In genomic region chr5:142367085-142368081, GRCm38 (mm10) we compare ENCODE assay signal across 8 mouse cellular contexts. TPM values are rescaled to one million over a fixed set of nuclear protein-coding genes. Genes with fewer than 3 reads are reported as not detected.
DNase-seq lines count a peak whose midpoint lies in the region; ATAC-seq and TF ChIP-seq lines count a peak whose summit lies in the region.

No protein-coding gene starts in this region.

- H3K9me3 ChIP-seq in heart, embryonic 12.5 days (replicated peaks), result no peaks in the 10 kb centered on the region
- no peaks in the 10 kb centered on the region for H3K9me3 ChIP-seq in kidney, postnatal 0 days (replicated peaks; ENCODE audit: low read length)
- H3K9me3 ChIP-seq in liver, embryonic 11.5 days (ENCODE audit: control insufficient read depth, low read length), result no peaks in the 10 kb centered on the region
- no peaks in the 10 kb centered on the region for H3K9me3 ChIP-seq in stomach, embryonic 14.5 days (ENCODE audit: control insufficient read depth, low read depth, low read length)

- WGBS in heart, embryonic 12.5 days, result 1% methylated on average over 83 of the region's 83 CpGs
- under 1% methylated on average over 83 of the region's 83 CpGs for WGBS in kidney, postnatal 0 days
- WGBS in liver, embryonic 11.5 days, result under 1% methylated on average over 83 of the region's 83 CpGs
- WGBS in stomach, embryonic 14.5 days, result under 1% methylated on average over 78 of the region's 83 CpGs

- ATAC-seq in erythroid progenitor cell, adult 5-6 weeks (replicated peaks; ENCODE audit: low FRiP score, poor library complexity, severe bottlenecking), result peak; percentile 96
- ATAC-seq in heart, embryonic 12.5 days (ENCODE audit: insufficient number of reproducible peaks, low FRiP score), result peak; percentile 95
- peak; percentile 93 for ATAC-seq in kidney, postnatal 0 days (replicated peaks; ENCODE audit: low FRiP score, low read depth)
- peak; percentile 92 for ATAC-seq in liver, embryonic 11.5 days (replicated peaks; ENCODE audit: low FRiP score)
- peak; percentile 91 for ATAC-seq in stomach, embryonic 14.5 days (ENCODE audit: insufficient number of reproducible peaks, insufficient read depth, low FRiP score, low read depth)

- peaks cover 21% of the 10 kb centered on the region for H3K4me1 ChIP-seq in heart, embryonic 12.5 days (replicated peaks)
- H3K4me1 ChIP-seq in kidney, postnatal 0 days (replicated peaks; ENCODE audit: insufficient read depth, low read length), result peaks cover 13% of the 10 kb centered on the region
- H3K4me1 ChIP-seq in liver, embryonic 11.5 days (replicated peaks; ENCODE audit: control insufficient read depth, insufficient read depth, low read length), result peaks cover 15% of the 10 kb centered on the region
- peaks cover 12% of the 10 kb centered on the region; the same call in 1 of the 2 replicates for H3K4me1 ChIP-seq in stomach, embryonic 14.5 days (ENCODE audit: control insufficient read depth, insufficient read depth, low read length)

- peak; percentile 96 for DNase-seq in CD4-positive helper T cell, adult 2 months (ENCODE audit: low read depth, low spot score)
- DNase-seq in brain, embryonic 18.5 days (ENCODE audit: low read depth, low spot score), result peak; percentile 89
- peak; percentile 97 for DNase-seq in kidney, postnatal 0 days (ENCODE audit: low spot score)
- DNase-seq in liver, embryonic 11.5 days (ENCODE audit: low spot score), result peak; percentile 99
- DNase-seq in naive thymus-derived CD4-positive, alpha-beta T cell, adult 2 months (ENCODE audit: low read depth), result peak; percentile 99

- H3K36me3 ChIP-seq in heart, embryonic 12.5 days, result no peaks in the 10 kb centered on the region
- no peaks in the 10 kb centered on the region for H3K36me3 ChIP-seq in kidney, postnatal 0 days (ENCODE audit: insufficient read depth, low read length)
- no peaks in the 10 kb centered on the region for H3K36me3 ChIP-seq in liver, embryonic 11.5 days (ENCODE audit: control insufficient read depth, insufficient read depth, low read length)
- H3K36me3 ChIP-seq in stomach, embryonic 14.5 days (ENCODE audit: control insufficient read depth, insufficient read depth, low read length), result no peaks in the 10 kb centered on the region; the same call in 1 of the 2 replicates

- H3K27me3 ChIP-seq in heart, embryonic 12.5 days (replicated peaks), result no peaks in the 10 kb centered on the region
- H3K27me3 ChIP-seq in kidney, postnatal 0 days (ENCODE audit: insufficient read depth, low read length), result no peaks in the 10 kb centered on the region
- no peaks in the 10 kb centered on the region for H3K27me3 ChIP-seq in liver, embryonic 11.5 days (replicated peaks; ENCODE audit: control insufficient read depth, insufficient read depth, low read length)
- no peaks in the 10 kb centered on the region for H3K27me3 ChIP-seq in stomach, embryonic 14.5 days (ENCODE audit: control insufficient read depth, insufficient read depth, low read length)

- TF ChIP-seq CTCF in kidney, postnatal 0 days (IDR thresholded peaks at IDR 0.05; ENCODE audit: low read depth), result peak; percentile 98

- H3K27ac ChIP-seq in heart, embryonic 12.5 days (ENCODE audit: poor library complexity, severe bottlenecking), result 0 out of 2 replicates have a peak overlapping the region, but pooled peaks have one; percentile 11
- H3K27ac ChIP-seq in kidney, postnatal 0 days, result peak overlapping the region; percentile 65
- peak overlapping the region; percentile 74 for H3K27ac ChIP-seq in liver, embryonic 11.5 days (ENCODE audit: low read depth, low read length)
- peak overlapping the region; percentile 78 for H3K27ac ChIP-seq in stomach, embryonic 14.5 days (ENCODE audit: low read length)

- peak overlapping the region; percentile 80 for H3K9ac ChIP-seq in heart, embryonic 12.5 days
- H3K9ac ChIP-seq in kidney, postnatal 0 days (ENCODE audit: low read depth, low read length), result peak overlapping the region; percentile 65
- H3K9ac ChIP-seq in liver, embryonic 11.5 days (ENCODE audit: low read depth, low read length), result peak overlapping the region; percentile 86
- H3K9ac ChIP-seq in stomach, embryonic 14.5 days (replicated peaks; ENCODE audit: low read depth, low read length), result peak overlapping the region; percentile 36

- peak overlapping the region; percentile 79 for H3K4me3 ChIP-seq in heart, embryonic 12.5 days
- H3K4me3 ChIP-seq in kidney, postnatal 0 days (replicated peaks; ENCODE audit: low read depth, low read length), result peak overlapping the region; percentile 49
- peak overlapping the region; percentile 72 for H3K4me3 ChIP-seq in liver, embryonic 11.5 days (ENCODE audit: low read depth, low read length)
- peak overlapping the region; percentile 56 for H3K4me3 ChIP-seq in stomach, embryonic 14.5 days (ENCODE audit: low read depth, low read length)

- H3K4me2 ChIP-seq in heart, embryonic 12.5 days, result peak overlapping the region; percentile 82
- peak overlapping the region; percentile 63 for H3K4me2 ChIP-seq in kidney, postnatal 0 days (ENCODE audit: low read length)
- H3K4me2 ChIP-seq in liver, embryonic 11.5 days, result peak overlapping the region; percentile 80
- H3K4me2 ChIP-seq in stomach, embryonic 14.5 days (replicated peaks; ENCODE audit: low read depth, low read length), result peak overlapping the region; percentile 77

RNA-seq across cellular contexts. Expression of gene Foxk1, which starts 33.9 kb away (rescaled TPM):
- 3.8 and 6.1 TPM in 2 replicates for total RNA-seq in erythroid progenitor cell, adult 5-6 weeks (2015; ENCODE audit: low replicate concordance)
- total RNA-seq in erythroid progenitor cell, adult 5-6 weeks (2017; ENCODE audit: low replicate concordance), result 1.9 and 3.5 TPM in 2 replicates
- 5.8 and 7.2 TPM in 2 replicates for polyA plus RNA-seq in heart, embryonic 12.5 days (2016; fragmentation: Nextera tagmentation; extraction: Ambion mirVana)
- polyA plus RNA-seq in kidney, postnatal 0 days (2015; fragmentation: Nextera tagmentation; extraction: Ambion mirVana), result 5.6 and 5.8 TPM in 2 replicates
- 3.1 and 4.0 TPM in 2 replicates for polyA plus RNA-seq in liver, embryonic 11.5 days (2014; fragmentation: Nextera tagmentation; extraction: Ambion mirVana)
- polyA plus RNA-seq in stomach, embryonic 14.5 days (2014; fragmentation: Nextera tagmentation; extraction: Ambion mirVana), result 3.9 and 4.1 TPM in 2 replicates

Comparison
In these comparisons a context has a peak if more than half of its experiments do, and no peak if none do; other contexts are left out.
1. Peak in every context shown above with its lines: DNase-seq, ATAC-seq, H3K4me3 ChIP-seq and H3K27ac ChIP-seq.
2. H3K27ac ChIP-seq: peak in every context shown above with its lines; median percentile 78 in stomach, embryonic 14.5 days; 74 in liver, embryonic 11.5 days; 65 in kidney, postnatal 0 days; 11 in heart, embryonic 12.5 days.
3. H3K9ac ChIP-seq: peak in every context shown above with its lines; median percentile 86 in liver, embryonic 11.5 days; 80 in heart, embryonic 12.5 days; 65 in kidney, postnatal 0 days; 36 in stomach, embryonic 14.5 days.